Mouse (Mus musculus): Measurements from ENCODE around the gene Asap3. TPM values are rescaled to one million over a fixed set of nuclear protein-coding genes. Genes with fewer than 3 reads are reported as not detected.

Gene Asap3
- polyA plus RNA-seq, 1 experiment from 2014 or later: 5.1 TPM

DNA sequence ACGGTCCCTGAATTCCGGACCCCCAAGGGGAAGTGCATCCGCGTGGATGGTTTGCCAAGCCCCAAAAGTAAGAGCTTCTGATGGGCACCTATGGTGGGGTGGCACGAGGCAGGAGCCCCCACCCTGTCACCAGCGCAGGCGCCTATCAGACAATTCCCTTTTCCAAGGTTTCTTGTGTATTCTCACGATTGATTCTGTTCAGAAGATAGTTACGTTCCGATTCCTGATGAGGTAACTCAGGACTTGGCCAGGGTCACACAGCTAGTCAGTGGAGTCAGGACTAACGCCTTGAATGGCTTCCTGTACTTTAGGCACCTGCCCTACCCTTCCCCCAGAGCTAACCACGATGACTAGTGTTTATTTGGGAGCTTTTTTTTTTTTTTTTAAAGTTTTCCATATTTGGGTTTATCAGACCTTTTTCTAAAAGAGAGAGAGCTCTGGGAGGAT is 27.7 kb upstream of the Asap3 start:
- no peak overlapping the region for H3K9ac ChIP-seq (replicated peaks; ENCODE audit: low read depth, low read length)
- no peak for ATAC-seq (ENCODE audit: insufficient number of reproducible peaks, insufficient read depth, low FRiP score, low read depth)
- H3K27me3 ChIP-seq (ENCODE audit: control insufficient read depth, insufficient read depth, low read length): no peaks in the 10 kb centered on the region
- H3K4me1 ChIP-seq (ENCODE audit: control insufficient read depth, insufficient read depth, low read length): peaks cover 39% of the 10 kb centered on the region
- no peaks in the 10 kb centered on the region for H3K36me3 ChIP-seq (ENCODE audit: control insufficient read depth, insufficient read depth, low read length)
- WGBS: 78% methylated on average over 12 of the region's 12 CpGs
- no peaks in the 10 kb centered on the region for H3K9me3 ChIP-seq (ENCODE audit: control insufficient read depth, low read depth, low read length)
- no peak overlapping the region for H3K4me2 ChIP-seq (replicated peaks; ENCODE audit: low read depth, low read length)
- peak overlapping the region; percentile 55; the same call in 1 of the 2 replicates for H3K27ac ChIP-seq (ENCODE audit: low read length)
- H3K4me3 ChIP-seq (ENCODE audit: low read depth, low read length): no peak overlapping the region

- peaks cover 34% of the 10 kb centered on the region for H3K4me1 ChIP-seq (ENCODE audit: control insufficient read depth, insufficient read depth, low read length)
- ATAC-seq (ENCODE audit: insufficient number of reproducible peaks, insufficient read depth, low FRiP score, low read depth): no peak
- H3K4me3 ChIP-seq (ENCODE audit: low read depth, low read length): no peak overlapping the region
- H3K9me3 ChIP-seq (ENCODE audit: control insufficient read depth, low read depth, low read length): no peaks in the 10 kb centered on the region
- H3K36me3 ChIP-seq (ENCODE audit: control insufficient read depth, insufficient read depth, low read length): no peaks in the 10 kb centered on the region
- no peak overlapping the region for H3K27ac ChIP-seq (ENCODE audit: low read length)
- H3K4me2 ChIP-seq (replicated peaks; ENCODE audit: low read depth, low read length): no peak overlapping the region; the same call in 1 of the 2 replicates
- no peaks in the 10 kb centered on the region for H3K27me3 ChIP-seq (ENCODE audit: control insufficient read depth, insufficient read depth, low read length)
- WGBS: 86% methylated on average over 7 of the region's 7 CpGs
- no peak overlapping the region for H3K9ac ChIP-seq (replicated peaks; ENCODE audit: low read depth, low read length)
These were observed 26.7 kb upstream of the Asap3 start for GRCm38 (mm10) chr4:136179456-136179855.

DNA sequence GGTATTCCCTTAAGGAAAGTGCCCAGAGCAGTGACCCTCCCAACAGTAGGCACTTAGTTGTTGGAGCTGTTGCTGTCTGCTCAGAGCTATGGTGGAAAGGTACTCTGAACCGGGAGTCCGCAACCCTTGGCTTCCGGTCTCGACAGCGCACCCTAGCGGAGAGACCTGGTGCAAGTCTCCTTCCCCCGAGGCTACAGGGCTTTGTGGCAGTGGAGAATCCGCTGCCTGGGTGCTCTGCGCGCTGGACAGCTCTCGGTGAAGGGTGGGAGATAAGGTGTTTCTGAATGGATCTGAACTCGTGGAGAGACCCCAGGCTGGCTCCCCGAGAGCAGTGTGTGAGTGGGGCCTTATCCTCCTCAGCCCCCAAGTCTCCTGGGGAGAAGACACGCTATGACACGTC is 26.2 kb upstream of the Asap3 start:
- peak overlapping the region; percentile 15; the same call in 1 of the 2 replicates for H3K27ac ChIP-seq (ENCODE audit: low read length)
- peaks cover 31% of the 10 kb centered on the region for H3K4me1 ChIP-seq (ENCODE audit: control insufficient read depth, insufficient read depth, low read length)
- ATAC-seq (ENCODE audit: insufficient number of reproducible peaks, insufficient read depth, low FRiP score, low read depth): no peak
- no peaks in the 10 kb centered on the region for H3K36me3 ChIP-seq (ENCODE audit: control insufficient read depth, insufficient read depth, low read length)
- H3K27me3 ChIP-seq (ENCODE audit: control insufficient read depth, insufficient read depth, low read length): no peaks in the 10 kb centered on the region
- H3K9ac ChIP-seq (replicated peaks; ENCODE audit: low read depth, low read length): 0 out of 2 replicates have a peak overlapping the region, but pooled peaks have one; percentile 6
- H3K9me3 ChIP-seq (ENCODE audit: control insufficient read depth, low read depth, low read length): no peaks in the 10 kb centered on the region
- peak overlapping the region; percentile 25 for H3K4me2 ChIP-seq (replicated peaks; ENCODE audit: low read depth, low read length)
- 10% methylated on average over 15 of the region's 15 CpGs for WGBS
- H3K4me3 ChIP-seq (ENCODE audit: low read depth, low read length): no peak overlapping the region; the same call in 1 of the 2 replicates

DNA sequence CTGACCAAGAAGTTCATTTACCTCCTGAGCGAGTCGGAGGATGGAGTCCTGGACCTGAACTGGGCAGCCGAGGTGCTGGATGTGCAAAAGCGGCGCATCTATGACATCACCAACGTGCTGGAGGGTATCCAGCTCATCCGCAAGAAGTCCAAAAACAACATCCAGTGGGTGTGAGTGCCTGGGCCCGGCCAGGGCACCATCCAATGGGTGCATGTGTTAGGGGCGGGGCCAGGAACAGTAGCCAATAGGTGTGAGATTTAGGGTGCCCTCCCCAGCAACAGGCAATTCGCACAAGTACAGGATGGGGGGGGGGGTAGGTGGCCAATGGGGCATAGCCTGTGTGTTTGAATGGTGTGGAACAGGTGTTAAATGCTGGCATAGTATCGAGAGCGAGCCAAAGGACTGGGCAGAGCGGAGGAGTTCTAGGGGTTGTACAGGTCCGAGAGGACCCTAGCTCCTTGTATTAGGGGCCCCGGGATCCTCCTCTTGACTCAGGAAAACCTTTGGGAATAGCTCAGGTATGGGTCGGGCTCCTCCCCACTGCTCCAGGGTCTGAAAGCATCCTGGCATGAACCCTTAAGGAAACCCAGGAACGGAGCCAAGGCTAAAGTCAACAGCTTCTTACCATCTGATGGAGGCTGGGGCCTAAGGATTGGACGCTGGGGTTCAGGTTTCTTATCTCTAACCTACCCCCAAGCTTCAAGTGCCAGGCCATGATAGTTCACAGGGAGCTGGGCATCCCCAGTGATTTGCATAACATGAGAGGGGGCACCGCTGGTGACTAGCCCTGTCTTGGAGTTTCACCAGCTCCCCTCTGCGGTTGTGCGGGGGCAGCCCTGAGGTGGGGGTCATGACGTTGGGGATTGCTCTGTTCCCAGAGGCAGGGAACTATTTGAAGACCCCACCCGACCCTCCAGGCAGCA is 25.5 kb upstream of the Asap3 start:
- H3K27ac ChIP-seq (ENCODE audit: low read length): peak overlapping the region; percentile 15; the same call in 1 of the 2 replicates
- H3K4me2 ChIP-seq (replicated peaks; ENCODE audit: low read depth, low read length): peak overlapping the region; percentile 25
- peak; percentile 73; the same call in 1 of the 2 replicates for ATAC-seq (ENCODE audit: insufficient number of reproducible peaks, insufficient read depth, low FRiP score, low read depth)
- no peaks in the 10 kb centered on the region for H3K36me3 ChIP-seq (ENCODE audit: control insufficient read depth, insufficient read depth, low read length)
- WGBS: 22% methylated on average over 23 of the region's 23 CpGs
- no peaks in the 10 kb centered on the region for H3K9me3 ChIP-seq (ENCODE audit: control insufficient read depth, low read depth, low read length)
- peaks cover 30% of the 10 kb centered on the region for H3K4me1 ChIP-seq (ENCODE audit: control insufficient read depth, insufficient read depth, low read length)
- H3K9ac ChIP-seq (replicated peaks; ENCODE audit: low read depth, low read length): 0 out of 2 replicates have a peak overlapping the region, but pooled peaks have one; percentile 6
- H3K27me3 ChIP-seq (ENCODE audit: control insufficient read depth, insufficient read depth, low read length): no peaks in the 10 kb centered on the region
- H3K4me3 ChIP-seq (ENCODE audit: low read depth, low read length): no peak overlapping the region; the same call in 1 of the 2 replicates

GRCm38 (mm10) chr4:136181367-136181766 is 24.8 kb upstream of the Asap3 start:
- Histone ChIP-seq H3K36me3 (ENCODE audit: control insufficient read depth, insufficient read depth, low read length) (no peaks in the 10 kb centered on the region), H3K4me2 (replicated peaks; ENCODE audit: low read depth, low read length) (no peak overlapping the region), H3K27me3 (ENCODE audit: control insufficient read depth, insufficient read depth, low read length) (no peaks in the 10 kb centered on the region), H3K4me3 (ENCODE audit: low read depth, low read length) (no peak overlapping the region), H3K4me1 (ENCODE audit: control insufficient read depth, insufficient read depth, low read length) (peaks cover 23% of the 10 kb centered on the region), H3K9ac (replicated peaks; ENCODE audit: low read depth, low read length) (no peak overlapping the region), H3K9me3 (ENCODE audit: control insufficient read depth, low read depth, low read length) (no peaks in the 10 kb centered on the region), H3K27ac (ENCODE audit: low read length) (no peak overlapping the region)
- WGBS: 21% methylated on average over 12 of the region's 12 CpGs
- no peak for ATAC-seq (ENCODE audit: insufficient number of reproducible peaks, insufficient read depth, low FRiP score, low read depth)

DNA sequence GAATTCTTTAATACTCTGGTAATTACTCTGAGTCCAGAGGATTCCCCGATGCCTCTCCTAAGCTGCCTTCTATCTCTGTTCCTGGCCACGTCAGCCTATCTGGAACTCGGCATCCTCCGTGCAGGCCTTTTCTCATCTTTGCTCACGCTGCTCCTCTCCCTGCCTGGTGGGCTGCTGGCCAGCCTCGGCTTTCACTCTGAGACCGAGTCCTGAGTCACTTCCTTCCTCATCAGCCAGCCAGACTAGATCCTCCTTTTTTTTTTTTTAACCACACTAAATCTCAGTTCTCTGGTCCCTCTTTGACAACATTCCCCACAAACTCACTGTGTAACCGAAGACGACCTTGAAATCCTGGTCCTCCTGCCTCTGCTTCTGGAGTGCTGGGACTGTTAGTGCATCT is 20.8 kb upstream of the Asap3 start:
- no peak overlapping the region for H3K27ac ChIP-seq (ENCODE audit: low read length)
- no peak overlapping the region for H3K4me2 ChIP-seq (replicated peaks; ENCODE audit: low read depth, low read length)
- H3K4me1 ChIP-seq (ENCODE audit: control insufficient read depth, insufficient read depth, low read length): peaks cover 9% of the 10 kb centered on the region; the same call in 1 of the 2 replicates
- H3K4me3 ChIP-seq (ENCODE audit: low read depth, low read length): no peak overlapping the region
- H3K36me3 ChIP-seq (ENCODE audit: control insufficient read depth, insufficient read depth, low read length): no peaks in the 10 kb centered on the region
- no peak for ATAC-seq (ENCODE audit: insufficient number of reproducible peaks, insufficient read depth, low FRiP score, low read depth)
- H3K9ac ChIP-seq (replicated peaks; ENCODE audit: low read depth, low read length): no peak overlapping the region
- WGBS: 59% methylated on average over 9 of the region's 9 CpGs
- no peaks in the 10 kb centered on the region for H3K27me3 ChIP-seq (ENCODE audit: control insufficient read depth, insufficient read depth, low read length)
- H3K9me3 ChIP-seq (ENCODE audit: control insufficient read depth, low read depth, low read length): no peaks in the 10 kb centered on the region

DNA sequence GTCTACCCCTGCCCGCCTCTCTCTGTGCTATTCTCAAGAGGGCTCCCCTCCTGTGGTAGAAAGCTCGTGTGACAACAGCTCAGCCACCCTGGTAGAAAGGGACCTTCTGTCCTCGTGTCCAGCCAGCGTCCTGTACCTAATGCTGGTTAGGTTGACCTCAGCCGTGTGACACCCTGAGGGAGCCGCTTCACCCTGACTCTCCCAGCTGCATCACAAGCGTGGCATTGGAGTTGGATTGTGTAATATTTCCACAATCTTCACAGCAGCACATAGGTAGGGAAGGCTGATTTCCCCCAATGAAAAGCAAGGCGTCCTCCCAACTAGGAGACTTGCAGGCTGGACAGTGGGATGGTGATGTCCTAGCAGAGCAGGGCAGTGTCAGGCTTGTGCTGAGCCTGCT is 19.9 kb upstream of the Asap3 start:
- H3K36me3 ChIP-seq (ENCODE audit: control insufficient read depth, insufficient read depth, low read length): no peaks in the 10 kb centered on the region
- H3K4me2 ChIP-seq (replicated peaks; ENCODE audit: low read depth, low read length): no peak overlapping the region
- no peaks in the 10 kb centered on the region for H3K27me3 ChIP-seq (ENCODE audit: control insufficient read depth, insufficient read depth, low read length)
- peaks cover 4% of the 10 kb centered on the region; the same call in 1 of the 2 replicates for H3K4me1 ChIP-seq (ENCODE audit: control insufficient read depth, insufficient read depth, low read length)
- H3K9me3 ChIP-seq (ENCODE audit: control insufficient read depth, low read depth, low read length): no peaks in the 10 kb centered on the region
- no peak for ATAC-seq (ENCODE audit: insufficient number of reproducible peaks, insufficient read depth, low FRiP score, low read depth)
- no peak overlapping the region for H3K9ac ChIP-seq (replicated peaks; ENCODE audit: low read depth, low read length)
- WGBS: 78% methylated on average over 8 of the region's 8 CpGs
- H3K4me3 ChIP-seq (ENCODE audit: low read depth, low read length): no peak overlapping the region
- H3K27ac ChIP-seq (ENCODE audit: low read length): no peak overlapping the region

GRCm38 (mm10) chr4:136186739-136187472 is 19.3 kb upstream of the Asap3 start:
- no peak overlapping the region for H3K4me3 ChIP-seq (ENCODE audit: low read depth, low read length)
- H3K4me1 ChIP-seq (ENCODE audit: control insufficient read depth, insufficient read depth, low read length): no peaks in the 10 kb centered on the region; the same call in 1 of the 2 replicates
- H3K9ac ChIP-seq (replicated peaks; ENCODE audit: low read depth, low read length): no peak overlapping the region
- no peaks in the 10 kb centered on the region for H3K36me3 ChIP-seq (ENCODE audit: control insufficient read depth, insufficient read depth, low read length)
- H3K27me3 ChIP-seq (ENCODE audit: control insufficient read depth, insufficient read depth, low read length): no peaks in the 10 kb centered on the region
- WGBS: 68% methylated on average over 23 of the region's 23 CpGs
- no peak overlapping the region for H3K27ac ChIP-seq (ENCODE audit: low read length)
- H3K4me2 ChIP-seq (replicated peaks; ENCODE audit: low read depth, low read length): 0 out of 2 replicates have a peak overlapping the region, but pooled peaks have one; percentile 8
- ATAC-seq (ENCODE audit: insufficient number of reproducible peaks, insufficient read depth, low FRiP score, low read depth): peak; percentile 84
- H3K9me3 ChIP-seq (ENCODE audit: control insufficient read depth, low read depth, low read length): no peaks in the 10 kb centered on the region
